Mouse (Mus musculus) CD8-positive naive resting alpha-beta T cell, adult 2 months (primary cell): ENCODE measurements around the gene Gm49486.

Experiments
- DNase-seq, 2 experiments: peaks; one replicate each; pipeline ENCODE4 v3.0.0; 2022; ENCODE audit warnings: low read depth in 2 of 2, low spot score in 2 of 2

Gene Gm49486

GRCm38 (mm10) chr15:79229058-79229821 is at the start of gene Gm49486, which contains the start of gene Pick1:
TSS of gene Gm49486 (plus strand) at chr15:79229391.
TSS of gene Pick1 (plus strand) at chr15:79229173.
- DNase-seq, result peak; percentile 80 to 87

GRCm38 (mm10) chr15:79185213-79185612 is 44.0 kb upstream of the Gm49486 start:
- no peak for DNase-seq

DNA sequence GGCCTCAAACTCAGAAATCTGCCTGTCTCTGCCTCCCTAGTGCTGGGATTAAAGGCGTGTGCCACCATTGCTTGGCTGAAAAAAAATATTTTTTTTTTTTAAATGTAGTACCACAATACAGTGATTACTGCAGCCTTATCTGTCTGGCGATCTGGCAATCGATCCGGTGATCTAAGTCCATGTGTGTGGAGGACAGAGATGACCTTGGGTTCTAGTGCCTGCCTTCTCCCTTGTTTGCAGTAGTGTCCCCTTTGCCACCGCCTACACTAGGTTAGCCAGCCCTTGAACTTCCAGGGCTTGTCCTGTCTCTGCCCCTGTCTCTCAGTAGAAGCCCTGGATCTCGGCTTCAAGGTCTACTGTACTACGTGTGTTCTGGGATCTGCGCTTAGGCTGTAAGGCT is 41.4 kb upstream of the Gm49486 start:
- DNase-seq, result no peak

- no peak for DNase-seq
These were observed 37.8 kb upstream of the Gm49486 start for GRCm38 (mm10) chr15:79191426-79191825.

DNA sequence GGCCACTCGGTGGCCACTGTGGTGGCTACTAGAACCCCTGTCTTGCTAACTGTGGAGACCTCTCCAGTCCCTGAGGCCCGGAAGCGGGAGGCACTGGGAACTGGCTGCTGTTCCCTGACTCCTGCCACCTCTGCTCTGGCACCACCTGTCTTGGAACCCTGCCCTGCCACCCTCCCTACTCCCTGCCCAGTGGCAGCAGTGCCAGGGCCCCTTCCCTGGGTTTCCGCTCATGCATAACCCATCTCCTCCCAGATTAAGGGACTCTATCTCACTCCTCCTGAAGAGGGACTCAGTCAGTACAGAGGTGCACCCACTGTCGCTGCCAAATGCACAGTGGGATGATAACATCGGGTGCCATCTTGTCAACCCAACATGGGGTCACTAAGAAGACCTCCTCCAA is 36.7 kb upstream of the Gm49486 start:
- no peak for DNase-seq

GRCm38 (mm10) chr15:79192885-79193845 is 36.0 kb upstream of the Gm49486 start:
- no peak for DNase-seq

- DNase-seq, result no peak
These were observed 35.1 kb upstream of the Gm49486 start for GRCm38 (mm10) chr15:79194048-79194447.

DNA sequence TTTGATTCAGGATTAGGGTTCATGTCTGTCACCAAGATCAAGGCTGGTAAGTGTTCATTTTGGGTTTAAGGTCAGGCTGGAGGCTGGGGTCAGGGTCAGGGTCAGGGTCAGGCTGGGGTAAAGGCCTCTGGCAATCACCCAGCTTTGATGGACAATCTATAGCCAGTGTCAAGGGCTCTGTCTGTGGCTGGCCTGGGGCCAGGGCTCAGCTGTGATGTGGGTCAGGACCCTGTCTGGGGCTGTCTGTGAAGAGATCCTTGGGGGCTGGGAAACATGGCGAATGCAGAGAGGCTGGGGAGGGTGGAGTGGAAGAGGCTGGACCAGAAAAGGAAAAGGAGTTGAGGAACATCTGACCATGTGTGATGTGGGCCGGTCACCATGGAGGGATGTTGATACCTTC is 34.2 kb upstream of the Gm49486 start:
- DNase-seq, result no peak

DNA sequence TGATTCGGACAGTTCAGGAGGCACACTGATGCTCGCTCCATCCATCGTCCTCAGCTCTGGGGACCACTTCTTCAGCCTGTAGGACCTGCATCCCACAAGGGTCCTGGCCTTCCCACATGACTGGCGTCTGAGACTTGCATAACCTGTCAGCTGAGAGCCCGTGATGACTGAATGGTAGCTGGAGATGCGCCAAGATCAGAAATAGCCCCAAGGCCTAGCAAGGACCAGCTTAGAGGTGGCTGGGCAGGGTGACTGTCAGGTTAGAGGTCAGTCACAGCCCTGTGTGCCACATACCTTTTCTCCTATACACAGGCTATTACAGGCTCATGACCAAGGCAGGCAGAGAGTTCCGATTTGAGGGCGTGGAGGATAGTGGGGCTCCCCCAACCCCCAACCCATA is 33.7 kb upstream of the Gm49486 start:
- no peak for DNase-seq

DNA sequence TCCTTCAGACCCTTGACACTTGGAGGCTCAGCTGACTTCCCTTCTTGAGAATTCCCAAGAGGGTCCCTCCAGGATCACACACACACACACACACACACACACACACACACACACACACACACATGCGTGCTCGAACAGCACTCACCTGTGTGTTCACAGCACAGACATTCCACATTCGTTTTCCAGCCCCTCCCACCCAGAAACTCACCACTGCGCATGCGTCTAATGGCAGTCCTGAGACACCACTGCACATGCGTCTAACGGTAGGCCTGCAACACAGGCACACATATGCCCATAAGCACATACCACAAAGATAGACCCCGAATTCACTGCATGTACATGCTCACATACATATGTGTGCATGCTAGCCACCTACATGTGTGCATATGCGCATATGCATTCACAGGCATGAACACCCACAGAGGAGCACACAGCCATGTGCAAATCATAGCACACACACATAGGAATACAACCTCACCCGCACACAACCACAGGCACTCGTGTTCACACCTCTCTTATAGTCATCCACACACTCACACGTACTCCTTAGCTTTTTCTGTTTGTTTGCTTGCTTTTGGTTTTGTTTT is 29.7 kb upstream of the Gm49486 start:
- no peak for DNase-seq

DNA sequence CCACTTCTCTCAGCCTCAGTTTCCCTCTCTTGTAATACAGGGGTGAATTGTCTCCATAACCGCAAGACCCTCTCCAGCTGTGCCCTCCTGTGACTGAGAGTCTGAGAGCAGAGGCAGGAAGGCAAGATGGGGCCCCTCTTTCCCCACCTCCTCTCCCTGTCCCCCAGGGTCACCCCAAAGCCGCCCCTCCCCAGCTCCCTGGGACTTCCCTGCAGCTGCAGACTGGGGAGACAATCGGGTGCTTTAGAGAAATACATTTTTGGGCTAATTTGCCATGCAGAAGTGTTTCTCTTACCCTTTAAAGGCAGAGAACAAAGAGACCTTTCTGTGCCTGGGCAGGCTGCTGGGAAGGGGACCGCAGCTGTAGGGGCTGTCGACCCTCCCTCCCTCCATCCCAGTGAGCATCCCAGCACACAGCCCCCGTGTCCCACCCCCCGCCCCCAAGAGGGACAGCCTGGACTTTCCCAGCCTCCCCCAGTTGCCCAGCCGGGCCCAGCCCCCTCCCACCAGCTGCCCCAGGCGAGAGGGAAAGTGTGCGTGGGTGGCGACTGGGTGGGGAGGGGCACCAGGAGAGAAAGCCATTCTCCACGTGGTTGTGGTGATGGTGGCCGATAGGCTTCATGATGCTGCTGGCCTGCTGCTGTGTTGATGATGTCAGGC is 27.6 kb upstream of the Gm49486 start:
- DNase-seq, result no peak

- no peak for DNase-seq
These were observed 26.6 kb upstream of the Gm49486 start for GRCm38 (mm10) chr15:79202575-79202974.

GRCm38 (mm10) chr15:79208211-79208610 is 21.0 kb upstream of the Gm49486 start:
- no peak for DNase-seq

DNA sequence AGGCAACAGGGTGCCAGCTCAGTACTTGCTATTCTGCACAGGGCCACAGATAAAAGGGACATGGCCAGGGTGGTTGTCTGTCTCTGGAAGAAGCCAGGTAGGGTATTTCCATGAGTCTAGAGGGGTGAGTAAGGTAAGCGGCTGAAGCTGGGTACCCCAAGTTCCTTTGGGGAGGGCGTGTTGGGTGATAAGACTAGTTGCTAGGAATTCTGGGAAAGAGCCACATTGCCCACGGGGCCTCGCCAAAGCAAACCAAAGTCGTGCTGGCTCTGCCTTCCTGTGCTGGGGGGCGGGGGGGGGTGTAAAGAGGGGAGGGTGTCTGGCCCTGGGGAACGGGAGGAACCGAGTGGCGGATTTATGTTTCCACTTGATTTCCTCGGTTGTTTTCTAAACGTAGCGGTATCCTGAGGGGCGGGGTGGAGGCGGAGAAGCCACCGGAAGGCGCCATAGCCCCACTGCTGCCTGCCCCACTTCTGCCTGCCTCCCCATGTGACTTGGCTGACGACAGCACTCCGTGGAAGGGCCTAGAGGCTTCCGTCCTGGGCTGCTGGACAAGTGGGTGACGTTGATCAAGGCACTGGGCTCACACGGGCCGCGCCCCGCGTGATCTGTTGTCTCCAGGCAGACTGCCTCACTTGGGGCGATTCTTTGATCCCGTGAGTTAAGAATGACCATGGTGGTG is 20.3 kb upstream of the Gm49486 start:
- DNase-seq, result peak; percentile 57 to 69

DNA sequence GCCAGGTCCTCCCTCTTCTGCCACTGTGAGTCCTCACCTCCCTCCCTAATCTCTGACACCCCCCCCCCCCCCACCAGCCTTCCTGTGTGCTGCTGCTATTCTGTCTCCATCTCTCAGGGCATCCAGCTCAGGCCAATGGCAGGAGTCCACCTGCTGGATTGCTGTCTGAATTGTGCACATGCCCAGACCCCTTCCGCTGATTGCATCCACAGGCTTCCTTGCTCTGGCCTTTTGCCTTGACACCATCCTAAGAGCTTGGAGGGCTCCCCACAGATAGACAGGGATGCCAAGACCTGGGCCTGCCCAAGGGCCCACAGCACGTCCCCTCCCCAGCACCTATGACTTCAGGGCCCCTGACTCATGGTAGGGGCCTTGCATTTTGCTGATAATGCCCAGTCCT is 18.8 kb upstream of the Gm49486 start:
- DNase-seq, result no peak

DNA sequence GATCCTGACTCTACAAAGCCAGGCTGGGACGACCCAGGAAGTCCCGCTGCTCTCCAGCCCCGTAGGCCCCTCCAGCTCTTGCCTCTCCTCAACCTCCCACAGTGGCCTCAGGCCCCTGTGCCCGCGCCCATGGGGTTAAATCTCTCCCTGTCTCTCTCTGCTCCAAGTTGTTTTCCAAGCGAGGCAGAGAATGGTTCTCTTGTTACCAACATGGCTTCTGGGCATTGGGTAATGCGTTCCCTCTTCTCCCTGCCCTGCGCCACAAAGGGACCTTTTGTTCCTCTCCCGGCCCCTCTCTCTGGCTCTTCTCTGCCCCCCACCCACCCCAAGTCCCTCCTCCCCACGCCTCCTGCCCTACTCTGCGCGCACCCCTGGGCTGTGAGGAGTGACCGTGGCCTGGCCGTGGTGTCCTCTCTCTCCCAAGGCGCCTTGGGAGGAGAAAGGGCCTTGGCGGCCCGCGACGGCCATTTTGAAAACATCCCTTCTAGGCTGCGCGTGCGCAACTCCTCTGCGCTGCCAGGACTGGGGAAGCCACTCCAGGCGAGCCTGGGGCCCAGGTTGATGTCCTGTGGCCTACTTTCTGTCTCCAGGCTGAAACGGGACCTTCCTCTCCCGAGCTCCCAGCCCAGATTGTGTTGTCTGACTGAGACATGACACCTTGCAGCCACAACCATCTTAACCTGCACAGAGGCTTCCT is 16.3 kb upstream of the Gm49486 start:
- no peak for DNase-seq

DNA sequence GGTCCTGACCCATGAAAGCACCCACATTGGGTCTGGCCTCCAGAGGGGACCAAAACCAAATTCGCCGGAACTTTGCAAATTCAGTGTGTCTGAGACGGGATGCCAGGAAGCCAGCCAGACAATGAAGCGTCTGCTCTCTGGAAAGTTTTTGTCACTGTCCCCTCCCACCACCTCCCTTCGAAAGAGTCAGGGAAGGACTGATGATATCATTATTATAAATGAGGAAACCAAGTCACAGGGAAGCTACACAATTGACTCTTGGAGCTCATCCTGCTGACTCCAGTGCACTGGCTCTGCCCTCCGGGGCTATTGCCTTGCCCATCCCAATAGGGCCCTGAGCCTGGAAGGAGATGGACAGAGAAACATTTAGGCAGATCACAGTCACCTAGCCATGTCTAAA is 15.6 kb upstream of the Gm49486 start:
- no peak for DNase-seq

DNA sequence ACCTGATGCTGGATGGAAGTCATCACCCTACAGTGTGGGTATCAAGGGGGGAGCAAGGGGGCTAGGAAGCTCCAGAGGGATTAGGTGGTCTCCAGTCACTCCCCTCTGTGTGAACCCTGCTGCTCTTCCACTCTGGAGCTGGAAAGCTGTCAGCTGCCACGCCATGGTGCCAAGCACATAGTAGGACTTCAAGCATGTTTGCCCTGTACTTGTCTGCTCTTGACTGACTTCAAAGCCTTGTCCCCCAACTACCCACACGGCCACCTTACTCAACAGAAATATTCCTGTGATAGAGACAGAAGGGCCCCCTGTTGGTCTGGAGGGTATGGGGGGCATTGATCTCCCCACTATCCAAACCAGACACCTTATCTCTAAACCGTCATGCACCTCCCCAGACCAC is 13.0 kb upstream of the Gm49486 start:
- no peak for DNase-seq

DNA sequence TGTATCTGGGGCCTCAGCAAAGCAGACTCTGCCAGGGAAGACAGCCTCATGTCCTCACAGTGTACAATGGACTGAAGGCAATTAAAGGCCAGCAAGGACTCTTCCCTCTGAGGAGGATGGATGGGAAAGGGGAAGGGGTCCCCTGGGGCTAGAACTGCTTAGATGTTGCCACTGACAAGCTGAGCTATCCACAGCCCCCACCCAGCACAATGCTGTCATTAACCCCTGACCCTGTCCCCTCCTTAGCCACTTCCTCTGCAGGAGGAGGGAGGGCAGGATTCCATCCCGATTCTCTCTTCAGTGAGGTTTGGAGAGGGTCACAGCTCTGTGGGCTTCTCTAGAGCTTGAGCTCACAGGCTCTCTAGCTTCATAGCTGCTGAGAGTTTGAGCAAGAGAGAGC is 9.6 kb upstream of the Gm49486 start:
- no peak for DNase-seq

DNA sequence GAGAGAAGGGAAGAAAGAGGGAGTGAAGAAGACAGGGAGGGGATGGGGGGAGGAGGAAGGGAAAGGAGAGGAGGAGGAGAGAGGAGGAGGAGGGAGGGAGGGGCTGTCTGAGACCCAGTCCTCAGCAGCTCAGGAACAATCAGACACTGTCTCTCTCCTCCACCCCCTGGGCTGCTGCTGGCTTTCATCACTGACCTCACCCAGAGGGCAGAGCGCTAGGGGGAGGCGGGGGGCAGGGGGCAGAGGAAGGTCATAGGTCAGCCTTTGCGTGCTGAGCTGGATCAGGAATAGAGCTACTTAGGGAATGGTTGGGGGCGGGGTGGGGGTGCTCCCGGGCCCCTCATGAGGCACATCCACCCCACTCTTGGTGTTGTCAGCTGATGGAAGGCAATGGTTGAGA is 5.5 kb upstream of the Gm49486 start:
- no peak for DNase-seq
